Mouse (Mus musculus): ENCODE results near the gene Cadm2.

Cadm2 gene

DNA sequence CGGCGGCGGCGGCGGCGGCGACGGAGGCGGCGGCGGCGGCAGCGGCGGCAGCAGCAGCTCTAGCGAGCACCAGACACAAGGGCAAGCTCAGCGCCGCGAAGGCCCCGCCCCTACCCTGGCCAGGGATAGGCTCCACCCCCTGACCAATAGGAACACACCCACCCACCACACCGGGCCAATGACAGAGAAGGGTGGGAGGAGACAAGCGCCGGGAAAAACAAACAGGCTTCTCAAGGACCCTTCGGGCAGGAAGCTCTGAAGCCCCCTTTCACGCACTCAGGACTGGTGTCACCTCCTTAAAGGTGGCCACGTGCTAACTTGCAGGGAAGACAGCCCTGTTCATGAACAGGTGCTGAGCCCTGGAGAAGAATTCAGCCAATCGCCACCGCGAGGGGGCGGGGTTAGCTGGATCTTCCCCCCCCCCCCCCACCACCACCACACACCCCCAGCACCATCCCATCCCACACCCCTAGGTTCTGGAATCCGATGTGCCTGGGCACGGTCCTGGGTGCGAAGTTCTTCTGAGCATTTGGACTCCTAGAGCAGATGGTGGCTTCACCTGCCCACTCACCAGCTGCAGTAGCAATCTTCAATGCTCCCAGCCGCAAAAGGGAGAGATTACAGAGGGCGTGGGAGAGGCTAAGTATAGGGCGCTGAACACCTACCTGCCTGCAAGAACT is at the start of gene Cadm2:
TSS of gene Cadm2 (minus strand) at position 83 of the 680 bp plus-strand sequence.
- DNase-seq (ENCODE audit: low read depth, low spot score), result peak; percentile 93

DNA sequence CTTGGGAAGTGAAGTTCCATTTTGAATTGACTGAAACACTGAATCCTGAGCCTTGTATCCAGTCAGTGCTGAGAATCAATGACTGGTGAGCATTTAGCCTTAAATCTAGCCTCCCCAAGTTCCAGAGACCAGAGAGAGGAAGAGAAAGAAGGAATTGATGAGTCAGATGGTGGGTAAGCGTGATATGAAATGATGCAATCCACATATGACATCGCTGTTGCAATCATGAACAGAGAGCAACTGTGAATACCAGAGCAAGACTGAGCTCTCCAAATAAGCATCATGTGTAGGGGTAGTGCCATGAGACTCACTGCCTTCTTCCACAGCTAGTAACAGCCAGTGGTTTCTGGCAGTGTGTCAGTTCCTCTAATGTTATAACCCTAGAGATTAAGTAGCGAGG is 26.2 kb upstream of the Cadm2 start:
- DNase-seq (ENCODE audit: low read depth, low spot score), result no peak

DNA sequence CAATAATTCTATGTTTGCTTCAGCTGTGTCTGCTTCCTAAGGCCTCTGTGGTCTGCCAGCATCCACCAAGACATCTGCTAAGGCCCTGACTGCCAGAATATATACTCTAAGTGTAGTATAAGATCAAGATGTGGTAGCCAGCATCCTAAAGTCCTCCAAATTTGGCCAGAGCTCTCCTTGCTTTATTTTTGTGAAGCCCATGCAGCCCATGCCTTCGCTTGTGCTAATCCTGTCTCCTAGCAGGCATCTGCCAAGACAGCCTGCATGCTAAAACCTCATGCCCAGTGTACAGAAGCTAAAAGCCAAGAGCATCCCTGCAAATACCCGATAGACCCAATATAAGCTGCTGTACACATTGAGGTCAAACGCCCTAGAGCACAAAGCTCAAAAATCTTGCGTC is 22.9 kb upstream of the Cadm2 start:
- no peak for DNase-seq (ENCODE audit: low read depth, low spot score)

DNA sequence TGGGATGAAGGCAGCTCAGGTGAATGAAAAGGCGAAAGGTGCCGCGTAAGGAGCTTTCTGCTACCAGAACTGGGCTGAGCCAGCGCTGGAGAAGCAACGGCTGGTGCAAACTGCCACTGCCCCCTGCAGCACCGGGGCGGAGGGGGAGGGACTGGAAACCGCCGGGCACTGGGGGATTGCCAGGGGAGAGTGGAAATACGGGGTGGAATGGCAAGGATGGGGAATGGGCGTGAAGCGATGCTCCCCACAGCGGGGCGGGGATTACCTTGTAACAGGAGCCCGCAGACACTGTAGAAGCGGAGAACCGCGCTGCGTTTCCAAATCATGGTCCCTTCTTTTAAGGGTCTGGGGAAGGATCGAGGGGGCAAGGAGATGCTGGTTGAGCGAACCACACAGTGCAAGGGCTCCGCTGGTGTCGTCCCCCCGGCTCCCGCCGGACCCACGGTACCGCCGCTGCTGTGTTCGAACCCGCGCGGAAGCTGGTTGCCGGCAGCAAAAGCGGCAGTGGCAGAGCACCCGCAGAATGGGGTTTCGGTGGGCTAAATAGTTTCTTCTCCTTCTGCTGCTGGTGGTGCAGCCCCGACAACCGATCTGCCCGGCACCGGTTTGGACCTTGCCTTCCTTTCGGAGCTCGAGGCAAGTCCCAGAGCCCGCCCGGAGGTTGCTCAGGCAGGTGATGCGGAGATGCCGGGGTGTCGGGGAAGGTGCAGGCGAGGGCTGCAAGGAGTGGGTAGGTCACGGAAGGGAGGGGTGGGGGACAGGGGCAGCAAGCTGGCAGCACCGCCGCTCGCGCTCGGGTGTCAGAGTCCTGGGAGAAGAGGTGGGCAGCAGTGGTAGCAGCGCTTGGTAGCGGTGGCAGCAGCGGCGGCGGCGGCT is 564 bp downstream of the Cadm2 start:
- DNase-seq (ENCODE audit: low read depth, low spot score), result peak; percentile 56

DNA sequence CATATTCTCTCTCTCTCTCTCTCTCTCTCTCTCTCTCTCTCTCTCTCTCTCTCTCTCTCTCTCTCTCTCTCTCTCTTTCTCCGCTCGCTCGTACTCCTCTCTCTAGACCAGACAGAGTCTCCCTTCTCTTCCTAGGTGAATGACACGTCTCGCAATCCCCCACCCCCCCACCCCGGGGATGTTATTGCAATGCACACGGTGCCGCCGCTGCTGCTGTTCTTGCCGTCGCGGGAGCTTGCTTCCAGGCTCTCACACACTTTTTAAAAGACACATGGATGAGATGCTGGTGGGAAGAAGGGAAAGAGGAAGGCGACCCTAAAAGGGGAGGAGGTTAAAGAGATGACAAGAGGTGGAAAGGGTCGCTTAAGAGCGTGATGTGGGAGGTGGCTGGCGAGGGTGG is 1.3 kb downstream of the Cadm2 start:
- DNase-seq (ENCODE audit: low read depth, low spot score), result no peak

DNA sequence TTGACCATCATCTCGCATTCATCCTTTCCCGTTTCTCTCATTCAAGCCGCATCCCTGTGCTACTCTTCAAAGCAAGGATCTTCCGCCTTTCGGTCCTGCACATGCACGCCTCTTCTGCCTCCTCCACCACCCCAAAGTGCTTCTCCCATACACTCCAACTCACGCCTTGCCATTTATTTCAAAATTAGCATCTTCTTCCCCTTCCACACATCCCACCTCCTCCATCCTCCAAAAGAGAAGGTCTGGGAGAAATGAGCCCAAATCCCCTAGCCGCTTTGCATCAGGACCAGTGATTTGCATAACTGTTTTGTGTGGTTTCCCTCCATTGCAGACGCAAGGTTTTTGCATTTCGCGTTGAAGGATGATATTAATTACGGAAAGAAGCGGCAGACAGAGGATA is 1.9 kb downstream of the Cadm2 start:
- no peak for DNase-seq (ENCODE audit: low read depth, low spot score)

DNA sequence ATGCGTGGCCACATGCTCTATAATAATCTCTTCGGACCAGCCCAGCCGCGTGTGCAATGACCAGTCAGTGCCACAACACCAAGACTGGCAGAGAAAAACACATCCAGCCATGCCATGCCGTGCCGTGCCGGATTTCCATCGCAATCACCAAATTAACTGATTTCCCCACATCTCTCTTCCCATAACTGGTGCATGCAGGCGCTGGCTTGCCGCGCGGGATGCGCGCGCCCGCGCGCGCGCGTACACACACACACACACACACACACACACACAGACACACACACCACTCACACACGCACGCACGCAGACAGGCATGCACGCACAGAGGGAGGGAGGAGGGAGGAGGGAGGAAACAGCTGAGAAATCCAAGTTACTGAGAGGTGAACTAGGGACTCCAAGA is 2.9 kb downstream of the Cadm2 start:
- DNase-seq (ENCODE audit: low read depth, low spot score), result no peak

DNA sequence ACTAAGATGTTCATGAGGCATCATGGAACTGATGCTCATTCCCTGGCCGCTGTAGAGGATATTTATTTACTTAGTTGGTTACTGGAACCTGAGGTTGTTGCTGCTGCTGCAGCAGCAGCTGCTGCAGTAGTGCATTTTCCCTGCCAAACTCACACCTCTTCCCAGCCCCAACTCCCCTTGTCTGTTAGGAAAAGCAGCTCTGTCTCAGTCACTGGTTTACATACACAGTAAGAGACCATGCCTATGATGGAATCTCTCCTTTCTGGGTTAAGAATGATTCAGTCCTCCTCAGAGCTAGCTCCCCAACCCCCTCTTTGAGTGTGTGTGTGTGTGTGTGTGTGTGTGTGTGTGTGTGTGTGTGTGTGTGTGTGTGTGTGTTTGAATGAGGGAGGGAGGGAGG is 3.5 kb downstream of the Cadm2 start:
- DNase-seq (ENCODE audit: low read depth, low spot score), result no peak

DNA sequence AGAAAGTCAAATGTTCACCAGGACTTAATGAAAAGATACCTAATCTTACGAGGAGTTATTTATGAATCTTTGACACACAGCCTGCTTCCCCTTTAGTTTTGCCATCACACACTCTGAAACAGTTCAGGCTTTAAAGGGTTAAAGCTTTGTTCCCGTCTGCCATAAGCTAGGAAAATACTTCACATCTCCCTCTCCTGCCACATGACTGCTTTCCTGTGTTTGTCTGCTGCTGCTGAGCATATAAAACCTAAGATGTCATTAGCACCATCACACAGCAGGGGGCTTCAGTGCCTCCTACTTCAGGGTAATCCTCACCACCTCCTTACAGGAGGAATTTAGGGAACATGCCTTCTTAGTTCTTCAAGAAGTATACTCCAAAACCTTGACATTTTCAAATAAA is 6.8 kb downstream of the Cadm2 start:
- DNase-seq (ENCODE audit: low read depth, low spot score), result peak; percentile 37

DNA sequence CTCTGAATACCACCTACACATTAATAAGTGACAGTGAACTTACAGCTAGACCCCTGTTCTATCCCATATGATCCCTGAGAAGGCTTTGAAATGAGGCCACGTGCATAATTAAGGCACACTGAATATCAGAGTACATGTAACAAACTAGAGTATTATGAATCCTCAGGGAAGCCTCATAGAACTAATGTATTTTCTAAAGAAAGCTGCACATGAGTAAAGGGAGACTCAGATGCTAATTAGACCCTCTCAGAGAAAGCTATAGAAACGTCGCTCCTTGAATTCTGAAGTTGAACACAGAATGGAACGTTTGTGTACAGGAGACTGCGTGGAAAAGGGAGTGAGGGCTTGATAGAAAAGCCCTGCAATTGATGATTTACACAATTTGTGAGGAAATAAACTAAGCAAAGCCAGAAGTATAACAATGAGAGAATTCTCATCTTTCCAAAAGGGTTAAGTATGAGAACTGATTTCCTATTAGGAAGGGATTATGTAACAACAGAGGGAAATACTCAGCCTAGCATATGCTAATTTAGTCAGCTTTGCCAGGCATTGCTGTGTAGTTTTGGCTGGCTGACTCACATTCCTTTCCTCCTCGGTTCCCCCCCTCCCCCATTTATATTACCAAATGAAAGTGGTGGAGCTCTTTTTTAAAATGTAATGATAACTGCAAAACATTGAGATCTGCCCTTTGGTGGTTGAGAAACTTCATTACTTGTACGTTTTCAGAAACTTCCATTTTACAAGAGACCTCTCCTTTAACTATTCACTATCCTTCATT is 9.6 kb downstream of the Cadm2 start:
- no peak for DNase-seq (ENCODE audit: low read depth, low spot score)

DNA sequence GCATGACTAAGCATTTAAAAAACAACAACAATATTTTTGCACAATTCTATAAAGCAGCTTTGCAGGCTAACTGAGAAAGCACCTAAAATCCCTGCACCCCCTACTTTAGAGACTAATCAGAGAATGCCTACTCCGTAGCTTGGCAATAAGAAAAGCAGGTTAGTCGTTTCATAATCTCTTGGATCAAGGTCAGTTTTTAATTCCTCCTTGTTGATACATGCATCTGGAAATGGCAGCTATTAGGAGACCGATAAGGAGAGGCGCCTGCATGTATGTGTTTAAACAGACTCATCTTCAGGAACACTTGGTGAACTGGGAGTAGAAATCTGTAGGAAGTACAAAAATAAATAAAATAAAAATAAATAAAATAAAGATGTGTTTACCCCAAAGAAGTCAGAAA is 11.6 kb downstream of the Cadm2 start:
- no peak for DNase-seq (ENCODE audit: low read depth, low spot score)

DNA sequence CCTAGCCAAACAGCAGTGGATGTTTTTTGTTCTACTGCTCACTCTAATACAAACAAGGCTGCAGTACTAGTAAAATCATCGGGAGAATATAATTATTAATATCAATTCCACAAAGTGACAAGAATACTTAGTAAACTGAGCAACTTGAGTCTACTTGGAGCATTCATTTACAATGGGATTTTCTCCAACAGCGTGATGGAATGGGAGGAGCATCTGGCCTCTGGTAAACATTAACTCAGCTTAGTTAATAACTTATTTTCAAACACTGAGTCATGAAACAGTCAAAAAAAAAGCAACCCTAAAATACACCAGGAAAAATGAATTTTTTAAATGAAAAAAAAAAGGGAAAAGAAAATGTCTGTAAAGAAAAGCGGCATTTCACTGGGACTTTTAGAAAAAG is 12.2 kb downstream of the Cadm2 start:
- no peak for DNase-seq (ENCODE audit: low read depth, low spot score)

DNA sequence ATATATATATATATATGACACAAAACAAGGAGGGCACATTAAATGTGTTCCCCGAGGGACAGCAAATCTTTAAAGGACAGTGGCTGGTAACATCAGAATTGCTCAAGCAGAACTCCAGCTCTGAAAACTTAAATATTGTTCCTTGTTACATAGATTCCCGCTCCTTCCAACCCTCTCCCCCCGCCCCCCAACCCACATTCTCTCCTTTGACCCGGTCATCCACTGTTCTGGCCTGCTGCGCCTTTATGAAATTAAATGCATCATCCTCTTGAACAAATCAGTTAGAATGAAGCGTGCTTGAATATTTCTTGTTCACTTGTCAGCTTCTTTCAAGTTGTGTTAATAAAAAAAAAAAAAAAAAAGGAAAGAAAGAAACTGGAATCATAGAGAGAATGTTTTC is 15.0 kb downstream of the Cadm2 start:
- no peak for DNase-seq (ENCODE audit: low read depth, low spot score)

DNA sequence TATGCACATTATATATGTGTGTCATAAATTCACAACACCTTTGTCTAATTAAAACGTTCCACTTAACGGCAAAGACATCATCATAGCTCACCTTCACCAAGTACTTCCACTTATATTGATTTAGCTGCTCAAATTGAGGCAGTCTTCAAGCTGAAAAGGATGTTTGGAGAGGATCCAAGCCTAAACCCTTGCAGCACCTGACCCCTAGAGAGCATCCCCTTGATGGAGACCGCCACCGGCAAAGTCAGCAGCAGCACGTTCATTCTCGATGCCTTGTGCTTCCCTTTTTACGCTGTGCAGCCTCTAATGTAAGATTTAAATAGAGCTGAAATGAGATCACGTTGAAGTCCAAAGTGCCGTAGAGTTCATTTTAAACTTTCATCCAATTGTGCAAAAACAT is 20.7 kb downstream of the Cadm2 start:
- DNase-seq (ENCODE audit: low read depth, low spot score), result no peak

DNA sequence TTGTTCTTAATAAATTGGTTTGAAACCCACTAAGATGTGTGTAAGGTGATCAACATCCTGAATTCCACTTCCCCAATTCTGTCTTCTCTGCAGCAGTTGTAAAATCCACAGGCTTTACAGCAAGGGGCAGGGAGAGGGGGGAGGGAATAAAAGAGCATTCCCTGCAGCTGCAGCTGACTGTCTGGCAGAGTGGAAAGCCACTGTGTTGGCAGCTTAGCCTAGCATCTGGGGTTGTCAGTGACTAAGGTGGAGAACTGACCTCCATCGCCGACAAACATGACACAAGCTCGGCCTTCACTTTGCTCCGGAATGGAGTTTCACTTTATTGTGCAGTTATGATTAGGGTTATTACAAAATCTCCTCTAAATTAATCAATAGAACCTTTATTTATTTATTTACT is 21.9 kb downstream of the Cadm2 start:
- DNase-seq (ENCODE audit: low read depth, low spot score), result no peak

DNA sequence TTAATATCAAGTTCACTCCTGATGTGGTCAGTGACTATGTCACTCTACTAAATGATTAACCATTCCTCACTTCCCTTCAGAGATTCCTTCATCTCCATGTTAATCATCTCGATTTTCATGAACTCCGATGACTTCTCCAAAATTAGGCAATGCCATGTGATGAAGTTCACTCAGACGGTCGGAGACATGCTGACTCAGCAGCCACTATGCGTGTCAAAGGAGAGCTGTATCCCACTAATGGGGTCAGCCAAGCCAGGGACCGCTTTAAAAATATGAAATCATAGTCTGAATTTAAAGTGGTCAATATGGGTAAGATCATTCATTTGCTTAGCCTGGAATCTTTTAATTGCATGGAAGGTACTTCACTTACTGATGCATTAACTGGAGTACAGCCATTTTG is 29.7 kb downstream of the Cadm2 start:
- DNase-seq (ENCODE audit: low read depth, low spot score), result no peak

DNA sequence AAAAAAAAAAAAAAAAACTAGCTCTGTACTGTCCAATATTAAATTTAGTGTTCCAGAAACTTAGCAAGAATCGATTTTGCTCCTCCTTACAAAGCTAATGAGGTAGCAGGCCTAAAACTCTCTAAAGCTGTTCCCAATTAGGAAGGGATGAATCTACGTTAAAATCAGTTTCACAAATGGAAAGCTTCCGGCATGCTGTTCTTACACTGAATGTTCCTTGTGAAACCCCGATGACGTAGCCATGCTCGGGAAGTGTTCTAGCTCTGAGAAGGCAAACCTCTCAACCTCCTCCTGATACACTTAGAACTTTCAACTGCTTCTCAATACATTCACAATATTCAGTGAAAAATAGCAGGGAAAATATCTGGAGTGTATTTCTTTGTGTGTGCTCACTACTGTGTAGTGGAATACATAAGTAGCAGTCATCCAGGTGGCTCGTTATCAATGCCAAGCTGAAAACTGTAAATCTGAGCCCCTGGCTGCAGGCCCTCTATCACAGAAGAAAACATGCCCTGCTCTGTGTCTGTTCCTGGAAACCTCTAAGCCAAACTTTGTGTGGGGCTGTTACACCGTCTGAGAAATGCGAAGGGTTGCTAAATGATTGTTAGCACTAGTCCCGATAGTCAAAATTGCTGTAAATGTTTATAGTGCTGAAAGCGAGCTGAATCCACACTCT is 41.7 kb downstream of the Cadm2 start:
- DNase-seq (ENCODE audit: low read depth, low spot score), result no peak

DNA sequence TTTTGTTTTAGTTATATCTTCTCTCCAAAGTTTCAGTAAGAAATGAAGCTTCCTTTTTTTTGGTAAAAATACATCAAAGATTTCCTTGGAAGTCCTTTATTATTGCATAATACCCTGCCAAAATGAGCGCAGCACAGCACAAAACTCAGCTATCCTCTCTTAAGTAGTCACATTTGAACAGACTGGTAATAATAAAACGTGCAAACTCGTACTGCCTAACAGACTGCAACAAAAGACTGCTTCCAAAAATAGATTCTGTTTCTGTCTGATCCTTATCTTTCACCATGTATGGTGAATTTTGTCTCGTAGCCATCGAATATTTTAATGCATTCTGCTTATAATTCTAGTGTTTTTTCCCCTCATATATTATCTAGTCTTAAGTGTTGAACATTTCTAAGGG is 45.2 kb downstream of the Cadm2 start:
- DNase-seq (ENCODE audit: low read depth, low spot score), result no peak

DNA sequence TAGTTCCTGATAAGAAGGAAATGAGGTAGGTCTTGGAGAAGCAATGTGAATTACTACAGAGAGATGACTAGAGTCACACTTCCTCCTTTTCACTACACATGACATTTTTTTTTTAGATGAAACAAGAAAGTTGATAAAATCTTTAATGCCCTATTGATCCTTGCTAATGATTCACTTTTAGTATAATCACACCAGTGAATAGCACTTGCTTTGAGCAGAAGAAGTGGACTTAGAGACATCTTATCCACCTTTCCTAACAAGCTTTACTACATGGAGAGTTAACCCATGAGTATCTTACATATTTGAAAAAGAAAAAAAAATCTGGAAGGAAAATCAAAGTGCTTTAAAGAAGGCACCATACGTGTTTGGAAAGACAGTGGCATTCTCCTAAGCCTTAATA is 93.7 kb downstream of the Cadm2 start:
- DNase-seq (ENCODE audit: low read depth, low spot score), result no peak

DNA sequence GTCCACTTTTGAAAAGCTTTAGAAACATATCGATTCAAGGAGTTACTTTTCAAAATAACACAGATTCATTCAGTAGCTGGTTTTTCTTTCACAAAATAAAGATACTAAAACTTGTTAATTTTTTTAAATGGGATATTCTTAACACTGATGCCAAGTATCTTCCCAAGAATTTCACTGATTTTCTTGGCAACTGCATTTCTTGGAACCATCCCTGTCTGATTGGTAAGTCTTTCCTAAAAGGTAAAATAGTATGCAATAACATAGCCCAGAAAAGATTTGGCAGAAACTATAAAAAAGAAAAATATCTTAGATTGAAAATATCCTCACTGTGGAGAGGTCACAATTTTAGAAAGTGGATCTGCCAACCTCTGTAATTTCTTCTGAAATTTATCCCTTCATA is 95.8 kb downstream of the Cadm2 start:
- no peak for DNase-seq (ENCODE audit: low read depth, low spot score)

DNA sequence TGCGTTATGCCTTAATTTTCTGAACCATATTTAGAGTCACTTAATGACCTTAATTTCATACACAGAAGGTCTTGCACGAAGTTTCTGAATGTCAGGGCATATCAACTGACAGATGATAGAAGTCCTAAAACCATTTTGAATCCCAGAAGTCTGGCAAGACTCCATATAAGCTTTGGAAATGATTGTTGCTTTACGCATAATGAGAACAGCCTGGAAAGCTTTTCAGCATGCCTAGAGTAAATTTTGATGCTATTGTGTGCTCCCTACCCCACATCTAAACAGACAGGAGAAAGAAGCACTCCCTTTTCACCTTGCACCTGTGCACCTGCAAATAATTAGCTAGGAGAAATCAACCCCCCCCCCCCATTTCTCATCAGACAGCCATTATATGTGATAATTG is 102.4 kb downstream of the Cadm2 start:
- DNase-seq (ENCODE audit: low read depth, low spot score), result no peak

DNA sequence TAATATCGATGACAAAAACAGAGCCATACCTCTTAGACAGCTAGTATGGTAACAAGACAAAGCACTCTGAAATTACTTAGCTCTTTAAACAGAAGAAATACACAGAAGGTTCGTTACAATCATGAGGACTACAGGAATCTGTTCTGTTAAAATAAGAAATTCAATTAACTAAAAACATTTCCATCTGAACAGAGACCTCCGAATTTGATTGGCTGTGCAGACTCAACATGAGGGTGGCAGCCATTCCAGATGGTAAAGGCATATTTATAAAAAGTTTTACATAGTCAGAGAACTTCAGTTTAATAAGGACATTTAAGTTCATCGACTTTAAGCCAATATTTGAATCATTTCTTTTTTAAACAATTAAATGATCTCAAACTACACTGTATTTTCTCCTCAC is 105.2 kb downstream of the Cadm2 start:
- DNase-seq (ENCODE audit: low read depth, low spot score), result no peak
